Mouse (Mus musculus) 416B (cell line): Measurements from ENCODE around the gene Prkaa2.

Experiments used
- DNase-seq: peaks from one replicate; pipeline ENCODE4 v3.0.0; 2011; ENCODE audit warnings: low read depth

Gene Prkaa2

GRCm38 (mm10) chr4:105108641-105109198 is 970 bp downstream of the Prkaa2 start:
- no peak for DNase-seq

- no peak for DNase-seq
Observed at GRCm38 (mm10) chr4:105107943-105108640, 1.6 kb downstream of the Prkaa2 start.

GRCm38 (mm10) chr4:105104099-105104872 is 5.4 kb downstream of the Prkaa2 start:
- DNase-seq = no peak

- no peak for DNase-seq
Observed at GRCm38 (mm10) chr4:105101337-105101688, 8.4 kb downstream of the Prkaa2 start.

- DNase-seq = no peak
Observed at GRCm38 (mm10) chr4:105100508-105101336, 9.0 kb downstream of the Prkaa2 start.

GRCm38 (mm10) chr4:105098660-105099059 is 11.0 kb downstream of the Prkaa2 start:
- no peak for DNase-seq

GRCm38 (mm10) chr4:105098158-105098557 is 11.5 kb downstream of the Prkaa2 start:
- DNase-seq = no peak

- no peak for DNase-seq
Observed at GRCm38 (mm10) chr4:105095316-105095715, 14.4 kb downstream of the Prkaa2 start.

GRCm38 (mm10) chr4:105093951-105094350 is 15.7 kb downstream of the Prkaa2 start:
- no peak for DNase-seq

GRCm38 (mm10) chr4:105090417-105090816 is 19.3 kb downstream of the Prkaa2 start:
- DNase-seq = no peak

- DNase-seq = no peak
Observed at GRCm38 (mm10) chr4:105089386-105089785, 20.3 kb downstream of the Prkaa2 start.

- DNase-seq = no peak
Observed at GRCm38 (mm10) chr4:105088671-105089070, 21.0 kb downstream of the Prkaa2 start.

- no peak for DNase-seq
Observed at GRCm38 (mm10) chr4:105076152-105076551, 33.5 kb downstream of the Prkaa2 start.

GRCm38 (mm10) chr4:105071761-105072427 is 37.8 kb downstream of the Prkaa2 start:
- no peak for DNase-seq

GRCm38 (mm10) chr4:105070982-105071381 is 38.7 kb downstream of the Prkaa2 start:
- peak; percentile 3 for DNase-seq

- no peak for DNase-seq
Observed at GRCm38 (mm10) chr4:105051291-105051690, 58.4 kb downstream of the Prkaa2 start.

GRCm38 (mm10) chr4:105050041-105050440 is 59.6 kb downstream of the Prkaa2 start:
- no peak for DNase-seq

- DNase-seq = peak; percentile 27
Observed at GRCm38 (mm10) chr4:105034259-105034658, 75.4 kb downstream of the Prkaa2 start.

- DNase-seq = no peak
Observed at GRCm38 (mm10) chr4:105033153-105033552, 76.5 kb downstream of the Prkaa2 start.

- no peak for DNase-seq
Observed at GRCm38 (mm10) chr4:105031104-105031503, 78.6 kb downstream of the Prkaa2 start.

GRCm38 (mm10) chr4:105027278-105027677 is 82.4 kb downstream of the Prkaa2 start:
- no peak for DNase-seq
